Mouse (Mus musculus): ENCODE measurements around the gene Cpa1. TPM values are rescaled to one million over a fixed set of nuclear protein-coding genes. Genes with fewer than 3 reads are reported as not detected.

Gene Cpa1
- polyA plus RNA-seq, 1 experiment, result not detected

GRCm38 (mm10) chr6:30667585-30667984 is 28.6 kb downstream of the Cpa1 start:
- DNase-seq (ENCODE audit: extremely low spot score in 1 of 2, low spot score in 1 of 2), result no peak

- DNase-seq (ENCODE audit: extremely low spot score in 1 of 2, low spot score in 1 of 2), result no peak
These were observed 32.7 kb downstream of the Cpa1 start for GRCm38 (mm10) chr6:30671696-30672095.

GRCm38 (mm10) chr6:30673764-30674561 is 34.9 kb downstream of the Cpa1 start:
- no peak for DNase-seq (ENCODE audit: extremely low spot score in 1 of 2, low spot score in 1 of 2)

GRCm38 (mm10) chr6:30674714-30675280 is 35.8 kb downstream of the Cpa1 start:
- peak in 1 of 2 experiments; percentile 53 for DNase-seq (ENCODE audit: extremely low spot score in 1 of 2, low spot score in 1 of 2)

GRCm38 (mm10) chr6:30675281-30675771 is 36.3 kb downstream of the Cpa1 start:
- DNase-seq (ENCODE audit: extremely low spot score in 1 of 2, low spot score in 1 of 2), result no peak

- no peak for DNase-seq (ENCODE audit: extremely low spot score in 1 of 2, low spot score in 1 of 2)
These were observed 37.5 kb downstream of the Cpa1 start for GRCm38 (mm10) chr6:30676506-30676905.

- no peak for DNase-seq (ENCODE audit: extremely low spot score in 1 of 2, low spot score in 1 of 2)
These were observed 38.6 kb downstream of the Cpa1 start for GRCm38 (mm10) chr6:30677591-30677990.

GRCm38 (mm10) chr6:30678482-30678881 is 39.5 kb downstream of the Cpa1 start:
- no peak for DNase-seq (ENCODE audit: extremely low spot score in 1 of 2, low spot score in 1 of 2)

- no peak for DNase-seq (ENCODE audit: extremely low spot score in 1 of 2, low spot score in 1 of 2)
These were observed 40.5 kb downstream of the Cpa1 start for GRCm38 (mm10) chr6:30679567-30679966.

- DNase-seq (ENCODE audit: extremely low spot score in 1 of 2, low spot score in 1 of 2), result no peak
These were observed 41.4 kb downstream of the Cpa1 start for GRCm38 (mm10) chr6:30680442-30680841.

GRCm38 (mm10) chr6:30681935-30682900 is 43.2 kb downstream of the Cpa1 start:
- DNase-seq (ENCODE audit: extremely low spot score in 1 of 2, low spot score in 1 of 2), result peak in 1 of 2 experiments; percentile 64

- no peak for DNase-seq (ENCODE audit: extremely low spot score in 1 of 2, low spot score in 1 of 2)
These were observed 45.6 kb downstream of the Cpa1 start for GRCm38 (mm10) chr6:30684570-30684969.

- peak in 1 of 2 experiments; percentile 46 for DNase-seq (ENCODE audit: extremely low spot score in 1 of 2, low spot score in 1 of 2)
These were observed 48.2 kb downstream of the Cpa1 start for GRCm38 (mm10) chr6:30687198-30687597.

- DNase-seq (ENCODE audit: extremely low spot score in 1 of 2, low spot score in 1 of 2), result no peak
These were observed 53.8 kb downstream of the Cpa1 start for GRCm38 (mm10) chr6:30692826-30693225.

- peak; percentile 91 to 97 for DNase-seq (ENCODE audit: extremely low spot score in 1 of 2, low spot score in 1 of 2)
These were observed 54.5 kb downstream of the Cpa1 start, which contains the start of gene Cep41 for GRCm38 (mm10) chr6:30693350-30693991. Cep41 (minus strand) TSS chr6:30693749.

GRCm38 (mm10) chr6:30694209-30694608 is 55.2 kb downstream of the Cpa1 start:
- DNase-seq (ENCODE audit: extremely low spot score in 1 of 2, low spot score in 1 of 2), result peak in 1 of 2 experiments; percentile 60

Data from frontal cortex, adult 2 months (tissue).